Comparison of ENCODE assay signal across 22 mouse cellular contexts in the genomic region with DNA sequence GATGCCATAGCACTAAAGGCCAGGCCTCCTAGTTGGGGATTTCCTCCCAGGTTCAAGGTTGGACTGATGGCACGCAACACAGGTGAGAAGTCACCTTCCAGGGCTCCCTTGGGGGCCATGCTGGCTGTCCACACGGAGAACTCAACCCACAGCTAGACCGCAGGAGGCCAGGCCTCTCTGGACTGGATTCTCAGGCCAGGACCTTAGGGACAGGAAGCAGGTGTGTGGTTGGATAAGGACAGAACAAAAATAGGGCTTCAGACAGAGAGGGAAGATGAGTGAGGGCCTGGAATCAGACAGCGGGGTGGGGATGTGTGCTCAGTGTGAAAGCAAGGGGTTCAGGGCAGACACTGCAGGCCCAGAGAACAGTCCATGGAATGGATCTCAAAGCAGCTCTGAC. TPM values are rescaled to one million over a fixed set of nuclear protein-coding genes. Genes with fewer than 3 reads are reported as not detected.
DNase-seq lines count a peak whose midpoint lies in the region; ATAC-seq lines count a peak whose summit lies in the region.
"Had no signal": no experiment of that assay in that cellular context is flagged by ENCODE, and none has a peak within 500 bp of the region (broad histone marks: within the 10 kb centered on the region; RNA-seq: fewer than 3 reads in every experiment).

No protein-coding gene starts in this region.

- H3K27me3 ChIP-seq in embryonic facial prominence, embryonic 13.5 days = no peaks in the 10 kb centered on the region
- H3K27me3 ChIP-seq in embryonic facial prominence, embryonic 10.5 days (replicated peaks; ENCODE audit: low read depth, poor library complexity, severe bottlenecking) = no peaks in the 10 kb centered on the region
- H3K27me3 ChIP-seq in kidney, embryonic 16.5 days (ENCODE audit: insufficient read depth, low read length) = no peaks in the 10 kb centered on the region
- H3K27me3 ChIP-seq: embryonic facial prominence, embryonic 12.5 days; embryonic facial prominence, embryonic 15.5 days; forebrain, embryonic 12.5 days had no signal

- H3K4me3 ChIP-seq in embryonic facial prominence, embryonic 13.5 days = no peak overlapping the region
- no peak overlapping the region for H3K4me3 ChIP-seq in embryonic facial prominence, embryonic 10.5 days
- H3K4me3 ChIP-seq in kidney, embryonic 16.5 days (ENCODE audit: low read length) = no peak overlapping the region
- H3K4me3 ChIP-seq: embryonic facial prominence, embryonic 12.5 days; embryonic facial prominence, embryonic 15.5 days; erythroblast, embryonic 14.5 days; forebrain, embryonic 10.5 days; forebrain, embryonic 12.5 days had no signal

- H3K27ac ChIP-seq in embryonic facial prominence, embryonic 13.5 days = no peak overlapping the region
- no peak overlapping the region for H3K27ac ChIP-seq in embryonic facial prominence, embryonic 10.5 days (replicated peaks)
- H3K27ac ChIP-seq in kidney, embryonic 16.5 days (ENCODE audit: low read length) = no peak overlapping the region
- H3K27ac ChIP-seq: embryonic facial prominence, embryonic 12.5 days; embryonic facial prominence, embryonic 15.5 days; forebrain, embryonic 10.5 days; forebrain, embryonic 12.5 days had no signal

- H3K4me2 ChIP-seq in embryonic facial prominence, embryonic 13.5 days = no peak overlapping the region
- H3K4me2 ChIP-seq in kidney, embryonic 16.5 days (replicated peaks; ENCODE audit: low read depth, low read length) = no peak overlapping the region
- H3K4me2 ChIP-seq: embryonic facial prominence, embryonic 12.5 days; embryonic facial prominence, embryonic 15.5 days; forebrain, embryonic 12.5 days had no signal

- 0 out of 2 replicates have a peak overlapping the region, but pooled peaks have one; percentile 1 for H3K9ac ChIP-seq in embryonic facial prominence, embryonic 13.5 days
- no peak overlapping the region for H3K9ac ChIP-seq in kidney, embryonic 16.5 days (replicated peaks; ENCODE audit: low read length)
- H3K9ac ChIP-seq: embryonic facial prominence, embryonic 12.5 days; embryonic facial prominence, embryonic 15.5 days; forebrain, embryonic 12.5 days had no signal

- H3K4me1 ChIP-seq in embryonic facial prominence, embryonic 13.5 days = 0 out of 2 replicates have a peak, but pooled peaks cover 3% of the 10 kb centered on the region
- H3K4me1 ChIP-seq in embryonic facial prominence, embryonic 10.5 days = peaks cover 23% of the 10 kb centered on the region
- H3K4me1 ChIP-seq in kidney, embryonic 16.5 days (ENCODE audit: insufficient read depth, low read length) = no peaks in the 10 kb centered on the region
- H3K4me1 ChIP-seq: embryonic facial prominence, embryonic 12.5 days; embryonic facial prominence, embryonic 15.5 days; forebrain, embryonic 12.5 days had no signal

- no peak for DNase-seq in embryonic facial prominence, embryonic 10.5 days (ENCODE audit: low spot score)
- no peak for DNase-seq in kidney, postnatal 4 days
- DNase-seq in 416B (ENCODE audit: low read depth) = peak; percentile 4
- DNase-seq: adrenal gland, adult 2 months; adrenal gland, postnatal 10 days; adrenal gland, postnatal 25 days; cerebellum, adult 11 months; cerebellum, adult 18-20 months; cerebellum, adult 8-10 months; cerebellum, adult 9-11 months; cerebellum, postnatal 14 days; cerebellum, postnatal 36 days; embryo, embryonic 11 days had no signal

- ATAC-seq in embryonic facial prominence, embryonic 13.5 days (ENCODE audit: insufficient number of reproducible peaks, insufficient read depth, low FRiP score, low TSS enrichment, low read depth) = no peak
- 0 out of 2 replicates have a peak, but pooled peaks have one; percentile 19 for ATAC-seq in kidney, embryonic 16.5 days (ENCODE audit: low FRiP score, low TSS enrichment)
- ATAC-seq: forebrain, embryonic 14.5 days; forebrain, embryonic 16.5 days had no signal

- WGBS in embryonic facial prominence, embryonic 13.5 days = 74% methylated on average over 4 of the region's 4 CpGs
- 72% methylated on average over 4 of the region's 4 CpGs for WGBS in embryonic facial prominence, embryonic 10.5 days
- 67% methylated on average over 4 of the region's 4 CpGs for WGBS in kidney, embryonic 16.5 days

- H3K36me3 ChIP-seq in embryonic facial prominence, embryonic 13.5 days = no peaks in the 10 kb centered on the region
- H3K36me3 ChIP-seq in embryonic facial prominence, embryonic 10.5 days (replicated peaks) = no peaks in the 10 kb centered on the region
- H3K36me3 ChIP-seq in kidney, embryonic 16.5 days (ENCODE audit: insufficient read depth, low read length) = no peaks in the 10 kb centered on the region
- H3K36me3 ChIP-seq: embryonic facial prominence, embryonic 12.5 days; embryonic facial prominence, embryonic 15.5 days; forebrain, embryonic 10.5 days; forebrain, embryonic 12.5 days had no signal

- H3K9me3 ChIP-seq in embryonic facial prominence, embryonic 13.5 days = no peaks in the 10 kb centered on the region
- H3K9me3 ChIP-seq in embryonic facial prominence, embryonic 10.5 days = no peaks in the 10 kb centered on the region
- no peaks in the 10 kb centered on the region for H3K9me3 ChIP-seq in kidney, embryonic 16.5 days (ENCODE audit: low read length)
- H3K9me3 ChIP-seq: embryonic facial prominence, embryonic 12.5 days; embryonic facial prominence, embryonic 15.5 days; forebrain, embryonic 10.5 days; forebrain, embryonic 12.5 days had no signal

RNA-seq across cellular contexts. Expression of a gene that starts 26.9 kb away (rescaled TPM):
- polyA plus RNA-seq in embryonic facial prominence, embryonic 13.5 days (2015; fragmentation: Nextera tagmentation; extraction: Ambion mirVana) = 11.1 and 14.3 TPM in 2 replicates
- 10.8 and 12.5 TPM in 2 replicates for polyA plus RNA-seq in embryonic facial prominence, embryonic 10.5 days (2016; fragmentation: Nextera tagmentation; extraction: Ambion mirVana)
- polyA plus RNA-seq in kidney, embryonic 16.5 days (2015; fragmentation: Nextera tagmentation; extraction: Ambion mirVana) = 30.9 TPM in 2 replicates
- polyA plus RNA-seq: erythroblast, embryonic 14.5 days had no signal

RNA-seq across cellular contexts. Expression of a gene that starts 43.3 kb away (rescaled TPM):
- 42.2 and 53.0 TPM in 2 replicates for polyA plus RNA-seq in embryonic facial prominence, embryonic 13.5 days (2015; fragmentation: Nextera tagmentation; extraction: Ambion mirVana)
- polyA plus RNA-seq in embryonic facial prominence, embryonic 10.5 days (2016; fragmentation: Nextera tagmentation; extraction: Ambion mirVana) = 73.7 and 80.0 TPM in 2 replicates
- 66.6 and 74.9 TPM in 2 replicates for polyA plus RNA-seq in kidney, embryonic 16.5 days (2015; fragmentation: Nextera tagmentation; extraction: Ambion mirVana)

RNA-seq across cellular contexts. Expression of a gene that starts 43.7 kb away (rescaled TPM):
- polyA plus RNA-seq in embryonic facial prominence, embryonic 13.5 days (2015; fragmentation: Nextera tagmentation; extraction: Ambion mirVana) = 4.3 and 4.7 TPM in 2 replicates
- 8.0 and 8.2 TPM in 2 replicates for polyA plus RNA-seq in embryonic facial prominence, embryonic 10.5 days (2016; fragmentation: Nextera tagmentation; extraction: Ambion mirVana)
- 1.3 TPM in 2 replicates for polyA plus RNA-seq in kidney, embryonic 16.5 days (2015; fragmentation: Nextera tagmentation; extraction: Ambion mirVana)
- polyA plus RNA-seq: adrenal gland, adult 2 months; erythroblast, embryonic 14.5 days; forebrain, embryonic 14.5 days; forebrain, embryonic 16.5 days had no signal
